Mouse (Mus musculus): ENCODE results near the gene Dhx58.

Gene Dhx58

GRCm38 (mm10) chr11:100648405-100648804 lies 55.7 kb downstream of the Dhx58 start:
- no peak for DNase-seq (ENCODE audit: low spot score in 2 of 2)

- DNase-seq (ENCODE audit: low spot score in 2 of 2): no peak
These were observed 57.8 kb downstream of the Dhx58 start for GRCm38 (mm10) chr11:100646265-100646664.
